Mouse (Mus musculus) cerebellum, adult 2 months (tissue): Measurements from ENCODE around the gene Dnph1. TPM values are rescaled to one million over a fixed set of nuclear protein-coding genes. Genes with fewer than 3 reads are reported as not detected.

Experiments
- DNase-seq, 2 experiments: peaks; one replicate each; pipeline ENCODE4 v3.0.0; 2021
- H3K27ac ChIP-seq: fragments of 200-500 bp; 2 replicates; pipeline ENCODE4 v1.5.1; 2012; ENCODE audit warnings: low read length, control low read depth, inconsistent platforms; ENCODE audit not compliant: insufficient read depth
- H3K27me3 ChIP-seq: fragments of 200-500 bp; 2 replicates; pipeline ENCODE4 v1.6.1; 2012; ENCODE audit warnings: inconsistent platforms, mild to moderate bottlenecking, low read length, moderate library complexity; ENCODE audit not compliant: control insufficient read depth, insufficient read depth
- H3K4me1 ChIP-seq: fragments of 200-500 bp; 2 replicates; pipeline ENCODE4 v1.6.1; 2011; ENCODE audit warnings: low read length; ENCODE audit not compliant: control insufficient read depth, insufficient read depth
- H3K4me3 ChIP-seq: fragments of 200-500 bp; replicated peaks from 2 replicates; pipeline ENCODE3; 2011; ENCODE audit warnings: mild to moderate bottlenecking, low read depth, low read length, control low read depth; ENCODE audit not compliant: insufficient read depth
- CTCF ChIP-seq: fragments of 200-500 bp; IDR thresholded peaks from 2 replicates; pipeline ENCODE4 v1.5.1; 2011; ENCODE audit warnings: low read depth, mild to moderate bottlenecking, control low read depth, low read length, moderate library complexity, borderline replicate concordance; ENCODE audit not compliant: insufficient read depth
- POLR2A ChIP-seq: fragments of 200-500 bp; IDR thresholded peaks from 2 replicates; pipeline ENCODE4 v1.6.1; 2011; ENCODE audit warnings: low read length, control low read depth, borderline replicate concordance; ENCODE audit not compliant: insufficient read depth
- WGBS: fragments of 180-500 bp; shearing (Covaris S2); methylation state at CpG from one replicate; pipeline ENCODE4 v1.1.7; 2018; 5-methylcytosine and 5-hydroxymethylcytosine counted together
- polyA plus RNA-seq: library from polyadenylated mRNA; depleted of rRNA; stranded (reverse); fragments of >200 nt; gene quantifications from 2 replicates; pipeline ENCODE4 v1.2.3, GENCODE M21; 2012

The Dnph1 gene
- polyA plus RNA-seq, 1 experiment = 5.6 TPM

DNA sequence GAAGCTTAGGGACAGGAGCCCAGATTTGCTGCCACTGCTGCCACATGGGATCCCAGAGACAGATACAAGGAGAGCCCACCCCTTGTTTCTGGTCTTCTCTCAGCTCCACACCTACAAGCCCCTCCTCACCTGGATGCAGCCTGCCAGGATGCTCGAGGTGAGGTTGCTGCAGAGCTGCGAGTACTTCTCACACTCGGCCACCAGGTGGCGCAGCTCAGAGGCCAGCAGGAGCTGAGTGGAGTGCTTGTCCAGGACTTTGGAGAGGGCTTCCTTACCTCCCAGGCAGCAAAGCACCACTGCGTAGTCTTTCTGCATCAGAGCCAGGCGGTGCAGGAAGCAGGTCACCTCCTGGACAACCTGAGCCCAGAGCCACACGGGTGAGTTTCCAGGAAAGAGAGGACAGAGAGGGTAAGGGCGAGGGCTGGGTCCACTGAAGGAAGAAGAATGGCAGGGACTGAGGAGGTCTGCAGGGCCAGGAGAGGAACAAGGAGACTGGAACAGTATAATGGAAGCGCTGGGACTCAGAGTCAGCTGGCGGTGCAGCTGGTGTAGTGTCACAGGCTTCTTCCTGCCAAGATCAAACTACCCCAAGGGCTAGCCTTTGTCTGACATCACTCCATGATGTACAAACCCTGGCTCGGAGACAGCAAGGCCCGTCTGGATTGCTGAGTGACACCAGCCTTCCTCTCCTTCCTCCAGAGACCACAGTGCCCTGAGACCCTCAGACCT is 29.2 kb downstream of the Dnph1 start:
- WGBS = 17% methylated on average over 12 of the region's 12 CpGs
- DNase-seq = peak; percentile 72 to 77
- no peak overlapping the region for H3K4me3 ChIP-seq
- H3K27ac ChIP-seq = no peak overlapping the region
- TF ChIP-seq POLR2A (no peak), CTCF (peak; percentile 95)
- H3K27me3 ChIP-seq = no peaks in the 10 kb centered on the region
- H3K4me1 ChIP-seq = no peaks in the 10 kb centered on the region

DNA sequence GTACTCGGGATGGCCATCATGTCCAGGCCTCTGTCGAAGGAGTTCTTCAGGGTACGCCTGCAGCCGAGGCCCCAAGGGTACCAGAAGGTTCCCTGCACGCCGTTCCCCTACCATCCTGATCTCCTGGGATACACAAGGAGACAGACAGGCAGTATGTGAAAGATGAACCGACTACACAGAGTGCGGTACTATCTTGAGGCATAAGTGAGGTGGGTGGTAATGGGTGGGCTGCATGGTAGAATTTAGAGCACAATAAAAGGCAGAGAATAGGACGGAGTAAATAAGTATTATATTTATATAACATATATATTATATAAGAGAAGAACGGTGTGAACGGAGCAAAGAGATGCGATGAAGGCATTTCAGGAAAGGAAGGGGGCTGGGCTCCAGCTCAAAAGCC is 47.1 kb downstream of the Dnph1 start:
- Histone ChIP-seq H3K27ac (no peak overlapping the region), H3K4me3 (no peak overlapping the region), H3K4me1 (peaks cover 4% of the 10 kb centered on the region; the same call in 1 of the 2 replicates), H3K27me3 (no peaks in the 10 kb centered on the region)
- TF ChIP-seq CTCF = no peak
- TF ChIP-seq POLR2A = no peak
- no peak for DNase-seq
- WGBS = 85% methylated on average over 12 of the region's 12 CpGs

DNA sequence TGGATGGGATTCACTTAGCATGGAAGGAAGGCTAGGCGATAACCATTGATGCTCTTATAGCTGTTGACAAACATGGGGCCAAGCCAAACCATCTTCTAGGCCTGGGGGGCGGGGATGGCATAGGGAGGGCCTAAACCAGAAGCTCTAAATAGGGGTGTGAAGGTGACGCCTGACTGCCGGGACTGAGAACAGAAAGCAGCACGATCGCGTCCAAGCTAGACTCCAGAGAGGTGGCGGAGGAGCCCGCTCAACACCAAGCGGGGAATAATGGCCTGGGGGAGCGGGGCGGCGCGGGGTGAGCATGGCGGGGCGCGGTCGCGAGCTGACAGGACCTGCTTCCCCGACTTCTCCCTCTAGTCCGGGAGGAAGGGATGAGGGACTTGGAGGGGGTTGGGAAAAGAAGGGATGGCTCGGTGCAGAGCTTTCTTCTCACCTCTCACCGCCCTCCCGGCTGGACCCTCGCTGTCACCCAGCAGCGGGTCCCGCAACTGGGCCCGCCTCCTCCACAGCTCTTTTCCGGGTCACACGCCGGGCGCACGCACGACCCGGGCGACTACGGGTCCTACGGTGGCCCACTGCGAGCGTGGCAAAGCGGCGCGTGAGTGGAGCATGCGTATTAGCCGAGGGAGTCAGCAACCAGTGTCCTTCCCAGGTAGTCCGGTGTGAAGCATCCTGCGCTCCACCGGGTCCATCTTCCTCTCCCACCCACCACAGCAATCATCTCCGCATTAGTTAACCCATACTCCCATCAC is 49.5 kb downstream of the Dnph1 start, which contains the start of gene Cul9:
Gene Cul9 (minus strand): TSS at position 576 of the 752 bp plus-strand sequence.
- Histone ChIP-seq H3K27ac (peak within 1 kb of the TSS; percentile 60), H3K4me1 (peaks cover 4% of the 10 kb centered on the region; the same call in 1 of the 2 replicates), H3K4me3 (peak within 1 kb of the TSS; percentile 74), H3K27me3 (no peaks in the 10 kb centered on the region)
- under 1% methylated on average over 49 of the region's 49 CpGs for WGBS
- TF ChIP-seq CTCF (no peak; the same call in 1 of the 2 replicates), POLR2A (peak; percentile 66)
- DNase-seq = peak; percentile 93 to 94

DNA sequence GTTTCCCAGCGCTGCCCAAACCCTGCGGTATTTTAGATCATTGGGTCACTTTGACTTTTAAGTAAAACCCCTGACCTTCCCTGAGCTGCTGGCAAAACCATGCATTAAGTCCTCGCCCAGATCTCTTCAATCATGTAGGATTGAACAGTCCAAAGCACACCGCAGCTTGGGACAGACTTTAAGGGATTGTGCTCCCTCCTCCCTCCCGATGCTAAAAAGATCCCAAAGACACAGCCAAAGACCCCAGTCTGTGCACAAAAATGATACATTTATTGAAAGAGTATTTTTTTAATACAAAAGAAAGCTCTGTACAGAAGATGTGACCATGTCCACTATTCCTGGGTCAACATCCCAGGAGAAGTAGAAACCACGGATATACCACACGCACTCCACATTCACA is 50.1 kb downstream of the Dnph1 start:
- H3K27me3 ChIP-seq = no peaks in the 10 kb centered on the region
- TF ChIP-seq POLR2A (no peak), CTCF (no peak)
- DNase-seq = no peak
- H3K4me3 ChIP-seq = peak overlapping the region; percentile 74
- peak overlapping the region; percentile 60 for H3K27ac ChIP-seq
- 20% methylated on average over 7 of the region's 7 CpGs for WGBS
- peaks cover 4% of the 10 kb centered on the region; the same call in 1 of the 2 replicates for H3K4me1 ChIP-seq

DNA sequence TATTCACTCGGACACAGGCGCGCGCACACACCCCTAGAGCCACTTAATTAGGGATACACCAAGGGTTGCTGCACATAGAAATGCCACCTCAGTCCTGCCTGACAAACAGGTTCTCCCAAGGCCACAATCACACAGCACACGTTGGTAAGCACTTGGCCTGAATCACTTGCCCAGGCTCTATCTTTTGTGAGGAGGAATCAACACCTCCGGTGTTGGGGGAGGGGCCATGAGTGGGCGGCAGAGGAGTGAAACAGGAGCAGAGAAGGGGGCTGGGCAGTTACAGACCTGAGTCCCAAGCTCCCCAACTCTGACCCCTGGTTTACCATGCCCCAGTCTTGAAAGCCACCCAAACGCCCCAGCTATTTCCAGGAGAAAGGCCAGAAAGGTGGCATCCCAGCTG is 50.5 kb downstream of the Dnph1 start:
- DNase-seq = no peak
- TF ChIP-seq CTCF (no peak), POLR2A (no peak)
- Histone ChIP-seq H3K4me1 (peaks cover 4% of the 10 kb centered on the region; the same call in 1 of the 2 replicates), H3K27me3 (no peaks in the 10 kb centered on the region), H3K4me3 (no peak overlapping the region), H3K27ac (no peak overlapping the region)
- 31% methylated on average over 8 of the region's 8 CpGs for WGBS

DNA sequence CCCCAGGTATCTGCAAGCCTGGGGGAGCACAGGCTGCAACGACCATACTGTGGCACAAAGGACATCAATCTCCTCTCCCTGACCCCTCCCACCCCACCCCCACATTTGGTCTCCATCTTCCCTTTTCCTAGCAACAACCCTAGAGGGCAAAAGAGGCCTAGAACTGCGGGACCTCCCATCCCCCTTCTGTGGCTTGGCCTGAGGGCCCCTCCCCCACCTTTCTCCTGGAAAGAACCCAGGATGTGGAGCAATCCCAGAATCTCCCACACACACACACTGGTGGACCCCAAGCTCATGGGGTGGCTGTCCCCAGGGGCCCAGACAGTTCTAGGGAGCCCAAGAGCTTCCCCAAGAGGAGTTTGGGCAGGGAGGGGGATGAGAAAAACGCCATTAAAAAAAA is 51.4 kb downstream of the Dnph1 start:
- Histone ChIP-seq H3K27ac (no peak overlapping the region), H3K4me3 (no peak overlapping the region), H3K27me3 (no peaks in the 10 kb centered on the region), H3K4me1 (peaks cover 4% of the 10 kb centered on the region; the same call in 1 of the 2 replicates)
- no peak for DNase-seq
- TF ChIP-seq CTCF = no peak
- no peak for TF ChIP-seq POLR2A
- 33% methylated on average over 3 of the region's 3 CpGs for WGBS

DNA sequence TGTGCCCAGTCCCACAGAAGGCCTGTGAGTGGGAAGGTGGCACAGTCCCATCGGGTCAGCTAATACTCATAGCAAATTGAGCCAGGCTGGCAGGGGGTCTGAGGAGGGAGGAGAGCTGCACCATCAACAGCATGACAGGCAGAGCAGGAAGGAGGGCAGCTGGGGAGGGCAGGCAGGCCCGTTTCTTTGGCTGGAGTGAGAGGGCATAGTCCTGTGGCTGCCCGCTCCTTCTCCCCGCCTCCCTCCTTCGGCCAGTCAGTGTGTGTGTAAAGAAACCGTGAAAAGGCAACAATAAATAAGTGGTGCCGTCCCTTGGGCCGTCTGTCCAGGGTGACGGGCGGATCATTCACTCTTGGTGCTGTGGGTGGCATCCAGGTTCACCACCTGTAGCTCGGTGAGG is 52.2 kb downstream of the Dnph1 start:
- Histone ChIP-seq H3K4me1 (peaks cover 8% of the 10 kb centered on the region), H3K4me3 (no peak overlapping the region), H3K27me3 (no peaks in the 10 kb centered on the region), H3K27ac (no peak overlapping the region)
- DNase-seq = no peak
- 45% methylated on average over 11 of the region's 11 CpGs for WGBS
- no peak for TF ChIP-seq CTCF
- no peak for TF ChIP-seq POLR2A
